Mouse (Mus musculus) heart, embryonic 16.5 days (tissue): Measurements from ENCODE around the gene Ap2a1. TPM values are rescaled to one million over a fixed set of nuclear protein-coding genes. Genes with fewer than 3 reads are reported as not detected.
A peak's percentile ranks its signal among the peaks of the same experiment; 100 is the strongest.

Experiments
- ATAC-seq: fragments of 200-750 bp; cut with Nextera tagmentation; replicated peaks from 2 replicates; pipeline ENCODE4 v1.8.0; 2017; ENCODE audit warnings: moderate number of reproducible peaks; ENCODE audit not compliant: insufficient read depth, low FRiP score; ENCODE audit errors: extremely low read depth
- H3K27ac ChIP-seq: fragments of 300-500 bp; sonication (generic); 2 replicates; pipeline ENCODE4 v1.5.1; 2014; ENCODE audit warnings: mild to moderate bottlenecking, low read length, control low read depth, moderate library complexity
- H3K27me3 ChIP-seq: fragments of 300-500 bp; sonication (generic); 2 replicates; pipeline ENCODE4 v1.6.1; 2014; ENCODE audit warnings: low read length, mixed read lengths; ENCODE audit not compliant: control insufficient read depth, insufficient read depth
- H3K36me3 ChIP-seq: fragments of 300-500 bp; sonication (generic); 2 replicates; pipeline ENCODE4 v1.6.1; 2014; ENCODE audit not compliant: control insufficient read depth, insufficient read depth
- H3K4me1 ChIP-seq: fragments of 300-500 bp; sonication (generic); 2 replicates; pipeline ENCODE4 v1.6.1; 2014; ENCODE audit warnings: low read length, mixed read lengths; ENCODE audit not compliant: control insufficient read depth, insufficient read depth
- H3K4me2 ChIP-seq: fragments of 300-500 bp; sonication (generic); 2 replicates; pipeline ENCODE4 v1.6.1; 2014; ENCODE audit warnings: low read depth, mild to moderate bottlenecking, control low read depth, low read length
- H3K4me3 ChIP-seq: fragments of 300-500 bp; sonication (generic); 2 replicates; pipeline ENCODE4 v1.5.1; 2014; ENCODE audit warnings: mild to moderate bottlenecking, control low read depth, low read length
- H3K9ac ChIP-seq: fragments of 300-500 bp; sonication (generic); 2 replicates; pipeline ENCODE4 v1.6.1; 2014; ENCODE audit warnings: low read length, control low read depth
- H3K9me3 ChIP-seq: fragments of 300-500 bp; sonication (generic); replicated peaks from 2 replicates; pipeline ENCODE4 v1.6.1; 2016; ENCODE audit warnings: low read length; ENCODE audit not compliant: control insufficient read depth
- WGBS: fragments of 180-500 bp; shearing (Covaris S2); extraction: QIAGEN DNeasy Blood & Tissue Kit; methylation state at CpG from one replicate; pipeline ENCODE4 v1.1.7; 2014; 5-methylcytosine and 5-hydroxymethylcytosine counted together
- polyA plus RNA-seq: library from polyadenylated mRNA; unstranded; fragments of >200 nt; fragmentation: Nextera tagmentation; extraction: Ambion mirVana; gene quantifications from 2 replicates; pipeline ENCODE4 v1.2.1, GENCODE M21; 2015

Gene Ap2a1
- polyA plus RNA-seq, 1 experiment from 2014 or later, result 51.8 TPM

DNA sequence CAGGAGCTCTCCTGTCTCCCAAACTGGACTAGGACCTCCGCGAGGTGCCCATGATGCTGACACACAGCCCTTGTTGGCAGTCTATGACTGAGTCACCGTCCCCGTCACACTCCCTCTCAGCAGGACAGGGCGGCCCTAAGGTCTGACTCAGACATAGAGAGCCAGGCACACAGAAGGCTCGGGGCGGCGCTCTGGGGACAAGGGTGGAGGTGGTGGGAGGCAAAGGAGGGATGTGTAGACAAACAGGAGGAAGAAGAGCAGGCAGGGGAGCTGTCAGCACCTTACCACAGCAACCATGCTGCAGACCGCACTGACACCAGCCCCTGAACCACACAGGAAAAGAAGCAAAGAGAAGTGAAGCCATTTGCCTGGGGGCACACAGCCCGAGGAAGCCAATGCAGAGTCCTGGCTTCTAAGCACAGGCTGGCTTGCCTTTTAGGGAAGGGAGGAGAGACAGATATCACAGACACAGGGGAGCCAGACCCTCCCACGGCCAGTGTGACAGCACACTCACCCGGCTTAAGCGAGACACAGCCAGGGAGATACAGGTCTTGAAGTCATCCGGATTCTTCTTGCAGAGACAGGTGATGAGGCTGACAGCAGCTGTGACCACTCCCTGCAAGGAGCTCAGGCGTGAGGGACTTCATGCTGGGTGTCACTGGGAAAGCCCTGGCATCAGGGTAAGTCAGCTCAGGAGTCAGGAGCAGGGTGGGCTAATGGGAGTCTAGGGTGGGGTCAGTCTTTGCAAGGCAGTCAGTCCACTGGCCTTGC is 20.4 kb downstream of the Ap2a1 start:
- Histone ChIP-seq H3K9me3 (no peaks in the 10 kb centered on the region), H3K27ac (no peak overlapping the region), H3K4me3 (no peak overlapping the region), H3K4me1 (no peaks in the 10 kb centered on the region), H3K36me3 (peaks cover 42% of the 10 kb centered on the region), H3K9ac (no peak overlapping the region), H3K4me2 (no peak overlapping the region), H3K27me3 (no peaks in the 10 kb centered on the region)
- ATAC-seq, result no peak
- 72% methylated on average over 15 of the region's 15 CpGs for WGBS

DNA sequence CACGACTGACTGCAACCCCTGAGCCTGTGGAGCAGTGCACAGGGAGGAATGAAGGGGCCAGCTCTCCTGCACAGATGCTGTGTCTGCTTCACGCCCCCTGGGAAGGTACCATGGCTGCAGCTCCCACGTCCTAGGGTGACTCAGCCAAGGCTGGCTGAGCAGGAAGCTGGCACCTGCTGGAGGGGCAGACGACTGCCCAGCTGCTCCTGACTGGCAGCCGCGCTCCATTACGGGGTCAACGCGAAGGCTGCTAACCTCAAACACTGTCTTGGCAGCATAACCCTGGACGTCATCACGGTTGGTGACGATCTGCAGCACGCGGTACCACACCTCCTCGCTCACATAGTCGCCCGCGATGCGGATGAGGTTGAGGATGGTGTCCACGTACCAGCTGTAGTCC is 23.9 kb downstream of the Ap2a1 start:
- Histone ChIP-seq H3K4me2 (no peak overlapping the region), H3K9ac (no peak overlapping the region), H3K9me3 (no peaks in the 10 kb centered on the region), H3K27ac (no peak overlapping the region), H3K4me1 (peaks cover 4% of the 10 kb centered on the region; the same call in 1 of the 2 replicates), H3K27me3 (no peaks in the 10 kb centered on the region), H3K36me3 (peaks cover 42% of the 10 kb centered on the region), H3K4me3 (no peak overlapping the region)
- no peak for ATAC-seq
- 86% methylated on average over 20 of the region's 20 CpGs for WGBS

DNA sequence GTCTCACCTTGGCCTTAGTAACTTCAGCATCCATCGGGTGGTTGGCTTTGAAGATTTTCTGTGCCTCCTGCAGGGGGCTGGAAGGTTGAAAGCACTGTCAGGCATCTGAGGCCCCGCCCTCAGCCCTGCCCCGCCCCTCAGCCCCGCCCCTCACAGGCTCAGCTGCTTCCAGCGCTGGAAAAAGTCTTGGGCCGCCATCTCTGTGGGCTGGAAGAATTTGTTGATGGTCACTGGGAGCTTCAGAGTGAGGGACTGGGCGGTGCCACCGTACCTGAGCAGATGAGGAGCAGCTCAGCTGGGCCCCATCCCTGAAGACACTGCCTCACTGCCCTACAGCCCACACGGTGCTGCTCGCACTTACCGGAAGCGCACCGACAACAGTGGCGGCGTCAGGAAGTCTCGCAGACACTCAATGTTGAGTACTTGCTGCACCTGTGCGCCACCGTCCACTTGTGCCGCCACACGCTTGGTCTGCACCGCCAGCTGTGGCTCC is 28.0 kb downstream of the Ap2a1 start:
- H3K27ac ChIP-seq, result peak overlapping the region; percentile 14; the same call in 1 of the 2 replicates
- peak overlapping the region; percentile 37 for H3K4me3 ChIP-seq
- peak; percentile 20; the same call in 1 of the 2 replicates for ATAC-seq
- WGBS, result 16% methylated on average over 21 of the region's 21 CpGs
- no peak overlapping the region; the same call in 1 of the 2 replicates for H3K9ac ChIP-seq
- H3K9me3 ChIP-seq, result no peaks in the 10 kb centered on the region
- H3K4me2 ChIP-seq, result peak overlapping the region; percentile 52
- H3K4me1 ChIP-seq, result peaks cover 19% of the 10 kb centered on the region
- no peaks in the 10 kb centered on the region for H3K27me3 ChIP-seq
- peaks cover 31% of the 10 kb centered on the region for H3K36me3 ChIP-seq

DNA sequence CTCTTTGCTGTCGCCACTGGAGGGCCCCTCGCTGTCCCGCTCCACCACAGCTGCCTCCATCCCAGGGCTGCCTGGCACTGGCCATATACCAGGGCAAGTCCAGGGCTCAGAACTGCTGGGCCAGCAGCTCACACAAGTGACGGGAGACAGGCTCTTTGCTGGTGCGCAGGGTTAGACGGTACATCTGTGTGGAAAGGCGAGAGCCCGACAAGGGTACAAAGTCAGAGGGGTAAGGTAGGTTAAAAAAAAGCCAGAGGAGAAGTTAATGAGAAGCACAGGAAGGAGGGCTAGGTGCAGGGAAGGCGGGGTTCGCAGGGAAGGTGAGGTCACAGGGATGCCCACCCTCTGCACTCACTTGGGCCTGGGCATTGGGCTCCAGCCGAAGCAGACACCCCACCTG is 28.7 kb downstream of the Ap2a1 start:
- H3K27me3 ChIP-seq, result no peaks in the 10 kb centered on the region
- 91% methylated on average over 11 of the region's 11 CpGs for WGBS
- H3K36me3 ChIP-seq, result peaks cover 26% of the 10 kb centered on the region
- peaks cover 19% of the 10 kb centered on the region for H3K4me1 ChIP-seq
- H3K4me3 ChIP-seq, result no peak overlapping the region
- H3K9ac ChIP-seq, result no peak overlapping the region
- no peak overlapping the region for H3K27ac ChIP-seq
- no peaks in the 10 kb centered on the region for H3K9me3 ChIP-seq
- no peak overlapping the region for H3K4me2 ChIP-seq
- ATAC-seq, result no peak

DNA sequence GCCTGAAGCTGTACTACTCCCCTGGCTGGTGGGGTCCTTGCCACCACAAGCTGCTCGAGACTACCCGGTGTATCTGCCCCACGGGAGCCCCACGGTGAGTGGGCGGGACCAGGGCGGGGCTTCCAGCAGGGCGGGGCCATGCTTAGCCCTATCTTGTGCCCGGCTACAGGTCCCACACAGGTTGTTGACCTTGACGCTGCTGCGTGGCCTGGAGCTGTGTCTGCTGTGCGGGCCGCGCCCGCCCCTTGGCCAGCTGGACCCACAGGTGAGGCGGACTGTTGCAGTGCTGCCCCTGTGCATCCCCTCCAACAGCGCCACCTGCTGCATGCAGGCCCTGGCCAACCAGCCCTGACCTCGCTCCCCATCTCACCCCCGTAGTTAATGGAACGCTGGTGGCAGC is 30.7 kb downstream of the Ap2a1 start:
- no peaks in the 10 kb centered on the region for H3K27me3 ChIP-seq
- peaks cover 7% of the 10 kb centered on the region for H3K36me3 ChIP-seq
- no peak overlapping the region for H3K27ac ChIP-seq
- no peak for ATAC-seq
- peaks cover 19% of the 10 kb centered on the region for H3K4me1 ChIP-seq
- H3K4me2 ChIP-seq, result no peak overlapping the region
- H3K4me3 ChIP-seq, result no peak overlapping the region
- H3K9ac ChIP-seq, result no peak overlapping the region
- WGBS, result 39% methylated on average over 19 of the region's 19 CpGs
- no peaks in the 10 kb centered on the region for H3K9me3 ChIP-seq

DNA sequence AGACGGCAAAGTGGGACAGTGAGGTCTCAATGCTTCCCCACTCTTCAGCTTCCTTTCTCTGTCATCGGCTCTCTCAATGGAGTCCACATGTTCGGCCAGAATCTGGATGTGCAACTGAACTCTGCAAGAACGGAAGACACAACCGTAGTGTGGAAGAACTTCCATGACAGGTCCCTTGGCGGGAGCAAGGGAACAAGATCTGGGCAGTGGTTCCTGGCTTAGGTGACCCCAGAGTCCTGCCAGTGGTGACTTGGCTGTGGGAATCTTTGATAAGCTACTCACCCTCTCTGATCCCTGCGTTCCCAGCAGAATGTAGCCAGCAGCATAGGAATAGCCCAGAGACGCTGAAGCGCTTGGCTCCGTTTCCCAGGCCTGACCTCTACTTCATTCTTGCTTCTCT is 32.8 kb downstream of the Ap2a1 start:
- peaks cover 25% of the 10 kb centered on the region for H3K4me1 ChIP-seq
- 31% methylated on average over 10 of the region's 10 CpGs for WGBS
- H3K27me3 ChIP-seq, result no peaks in the 10 kb centered on the region
- ATAC-seq, result no peak
- peak overlapping the region; percentile 75 for H3K4me3 ChIP-seq
- H3K9ac ChIP-seq, result peak overlapping the region; percentile 88
- peak overlapping the region; percentile 91 for H3K27ac ChIP-seq
- peak overlapping the region; percentile 70 for H3K4me2 ChIP-seq
- H3K36me3 ChIP-seq, result no peaks in the 10 kb centered on the region; the same call in 1 of the 2 replicates
- no peaks in the 10 kb centered on the region for H3K9me3 ChIP-seq

DNA sequence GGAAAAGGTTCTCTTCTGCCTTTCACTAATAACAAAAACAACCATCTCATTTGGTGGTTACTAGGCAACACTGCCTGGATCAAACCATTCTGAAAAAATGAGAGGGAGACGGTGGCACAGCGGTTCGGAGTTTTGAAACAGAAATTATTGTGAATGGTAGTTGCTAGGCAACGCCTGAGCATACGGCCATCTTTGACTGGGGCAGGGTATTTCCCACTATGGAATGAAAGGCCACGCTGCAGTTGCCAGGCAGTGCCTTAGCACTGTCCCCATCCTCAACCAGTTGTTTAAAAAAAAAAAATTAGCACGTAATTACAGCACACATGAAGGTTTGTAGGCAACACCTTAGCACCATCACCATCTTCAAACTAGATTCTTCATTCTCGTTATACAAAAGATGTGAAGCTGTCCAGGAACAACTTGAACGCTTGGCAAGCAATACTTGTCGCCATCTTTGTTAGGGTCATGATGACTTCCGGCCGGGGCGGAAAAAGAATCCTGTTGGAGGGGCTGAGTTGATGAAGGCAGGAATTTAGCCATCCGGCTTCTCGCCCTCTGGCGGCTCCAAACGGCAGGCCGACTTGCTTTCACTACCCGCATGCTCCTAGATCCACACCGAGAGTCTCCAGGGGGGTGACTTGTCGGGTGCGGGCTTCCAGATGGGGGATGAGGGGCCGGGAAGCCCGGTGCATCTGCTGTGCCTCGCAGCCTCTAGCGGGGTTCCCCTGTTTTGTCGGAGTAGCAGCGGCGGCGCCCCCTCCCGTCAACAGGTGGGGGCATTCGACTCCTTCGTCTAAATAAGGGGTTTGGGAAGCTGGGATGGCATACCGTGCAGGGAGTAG is 33.5 kb downstream of the Ap2a1 start, which contains the start of gene Fuz:
Fuz (plus strand) TSS at position 487 of the 842 bp plus-strand sequence.
- peak within 1 kb of the TSS; percentile 91 for H3K27ac ChIP-seq
- no peaks in the 10 kb centered on the region; the same call in 1 of the 2 replicates for H3K36me3 ChIP-seq
- peak; percentile 49 for ATAC-seq
- H3K4me1 ChIP-seq, result peaks cover 29% of the 10 kb centered on the region
- H3K4me2 ChIP-seq, result peak within 1 kb of the TSS; percentile 70
- peak within 1 kb of the TSS; percentile 75 for H3K4me3 ChIP-seq
- no peaks in the 10 kb centered on the region for H3K9me3 ChIP-seq
- H3K27me3 ChIP-seq, result no peaks in the 10 kb centered on the region
- 2% methylated on average over 34 of the region's 34 CpGs for WGBS
- peak within 1 kb of the TSS; percentile 88 for H3K9ac ChIP-seq

DNA sequence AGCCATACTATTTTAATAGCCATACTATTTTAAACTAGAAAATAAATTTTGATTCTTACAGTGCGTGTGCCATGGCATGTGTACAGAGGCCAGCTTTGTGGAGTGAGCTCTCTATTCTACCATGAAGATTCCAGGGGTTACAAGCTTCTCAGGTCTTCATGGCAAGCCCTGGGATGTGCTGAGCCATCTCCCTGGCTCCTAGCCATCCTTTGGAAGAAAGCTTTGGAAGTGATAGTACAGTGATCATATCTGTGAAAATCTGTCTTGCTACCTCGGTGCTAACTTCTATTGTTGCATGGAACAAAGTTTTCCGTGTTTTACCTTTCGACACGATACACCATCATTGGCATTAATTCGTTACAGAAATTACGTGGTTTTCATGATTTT is 34.1 kb downstream of the Ap2a1 start:
- no peak for ATAC-seq

DNA sequence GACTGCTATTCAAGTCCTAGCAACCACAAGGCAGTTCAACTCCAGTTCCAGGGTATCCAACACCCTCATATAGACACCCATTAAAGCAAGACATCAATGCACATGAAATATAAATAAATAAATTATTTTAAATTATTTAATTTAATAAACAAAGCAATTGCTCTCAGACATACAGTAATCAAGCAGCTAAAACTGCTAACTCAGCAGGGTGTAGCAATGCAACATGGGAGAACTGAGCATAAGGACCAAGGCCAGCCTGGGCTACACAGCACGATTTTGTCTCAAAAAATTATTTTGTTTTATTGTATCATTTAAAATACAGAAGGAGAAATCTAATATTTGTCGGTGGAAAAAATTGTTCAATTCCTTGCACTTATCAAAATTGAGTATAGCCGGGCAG is 35.1 kb downstream of the Ap2a1 start:
- H3K36me3 ChIP-seq, result no peaks in the 10 kb centered on the region
- no peak overlapping the region for H3K27ac ChIP-seq
- H3K9ac ChIP-seq, result no peak overlapping the region
- H3K27me3 ChIP-seq, result no peaks in the 10 kb centered on the region
- no peak for ATAC-seq
- no peak overlapping the region for H3K4me2 ChIP-seq
- no peaks in the 10 kb centered on the region for H3K9me3 ChIP-seq
- H3K4me3 ChIP-seq, result no peak overlapping the region
- H3K4me1 ChIP-seq, result peaks cover 39% of the 10 kb centered on the region
- WGBS, result 84% methylated on average over 3 of the region's 3 CpGs

More for the DNA sequence above, 34.1 kb downstream of the Ap2a1 start:
- H3K4me2 ChIP-seq, result peak overlapping the region; percentile 70
- H3K36me3 ChIP-seq, result no peaks in the 10 kb centered on the region
- H3K9me3 ChIP-seq, result no peaks in the 10 kb centered on the region
- peaks cover 35% of the 10 kb centered on the region for H3K4me1 ChIP-seq
- H3K9ac ChIP-seq, result no peak overlapping the region
- peak overlapping the region; percentile 75 for H3K4me3 ChIP-seq
- H3K27ac ChIP-seq, result no peak overlapping the region
- H3K27me3 ChIP-seq, result no peaks in the 10 kb centered on the region
- WGBS, result 69% methylated on average over 7 of the region's 7 CpGs
